Mouse (Mus musculus): Measurements from ENCODE around the gene Tmem251.

Gene Tmem251

GRCm38 (mm10) chr12:102710851-102711375, 32.6 kb upstream of the Tmem251 start:
- DNase-seq: no peak

- no peak for DNase-seq
Measured at GRCm38 (mm10) chr12:102713153-102713865, 30.3 kb upstream of the Tmem251 start.

- no peak for DNase-seq
Measured at GRCm38 (mm10) chr12:102714116-102714515, 29.4 kb upstream of the Tmem251 start.

GRCm38 (mm10) chr12:102714654-102715395, 28.7 kb upstream of the Tmem251 start:
- DNase-seq: no peak

- DNase-seq: peak; percentile 66 to 71
Measured at GRCm38 (mm10) chr12:102719552-102720315, 23.8 kb upstream of the Tmem251 start.

- peak; percentile 37 to 58 for DNase-seq
Measured at GRCm38 (mm10) chr12:102722451-102722850, 21.1 kb upstream of the Tmem251 start.

- no peak for DNase-seq
Measured at GRCm38 (mm10) chr12:102722966-102723365, 20.6 kb upstream of the Tmem251 start.

- no peak for DNase-seq
Measured at GRCm38 (mm10) chr12:102723861-102724260, 19.7 kb upstream of the Tmem251 start.

- DNase-seq: no peak
Measured at GRCm38 (mm10) chr12:102725146-102725545, 18.4 kb upstream of the Tmem251 start.

GRCm38 (mm10) chr12:102725761-102726175, 17.8 kb upstream of the Tmem251 start:
- no peak for DNase-seq

- peak; percentile 88 to 93 for DNase-seq
Measured at GRCm38 (mm10) chr12:102729855-102730797, 13.4 kb upstream of the Tmem251 start.

GRCm38 (mm10) chr12:102730798-102731619, 12.6 kb upstream of the Tmem251 start:
- DNase-seq: peak; percentile 21 to 43

- DNase-seq: peak; percentile 81 to 87
Measured at GRCm38 (mm10) chr12:102733381-102733780, 10.2 kb upstream of the Tmem251 start.

GRCm38 (mm10) chr12:102739096-102739495, 4.5 kb upstream of the Tmem251 start:
- no peak for DNase-seq

GRCm38 (mm10) chr12:102740285-102740684, 3.3 kb upstream of the Tmem251 start:
- DNase-seq: no peak

- DNase-seq: no peak
Measured at GRCm38 (mm10) chr12:102742056-102742455, 1.5 kb upstream of the Tmem251 start.

- no peak for DNase-seq
Measured at GRCm38 (mm10) chr12:102743036-102743588, 450 bp upstream of the Tmem251 start.

GRCm38 (mm10) chr12:102744839-102745238, 1.3 kb downstream of the Tmem251 start:
- no peak for DNase-seq

GRCm38 (mm10) chr12:102748256-102748655, 4.7 kb downstream of the Tmem251 start:
- DNase-seq: no peak

GRCm38 (mm10) chr12:102756304-102756703, 12.7 kb downstream of the Tmem251 start:
- DNase-seq: peak; percentile 61 to 67
